Mouse (Mus musculus): ENCODE measurements at regions not wholly inside any gene's neighbourhood (a gene's known extent, or its start where the extent isn't known, plus 50 kb on each side); places are given as distances from the start of the nearest gene placed in this dataset.

- H3K4me1 ChIP-seq (replicated peaks; ENCODE audit: control insufficient read depth, insufficient read depth, low read length) = no peaks in the 10 kb centered on the region
- H3K4me2 ChIP-seq (replicated peaks; ENCODE audit: low read depth, low read length) = no peak overlapping the region
- no peak overlapping the region for H3K27ac ChIP-seq (ENCODE audit: low read depth, low read length)
- no peak overlapping the region for H3K9ac ChIP-seq (ENCODE audit: low read depth, low read length)
- ATAC-seq (ENCODE audit: low FRiP score) = no peak
- DNase-seq (ENCODE audit: low spot score) = no peak
- H3K9me3 ChIP-seq (ENCODE audit: control insufficient read depth, low read length) = no peaks in the 10 kb centered on the region
- H3K27me3 ChIP-seq (ENCODE audit: control insufficient read depth, insufficient read depth, low read length) = no peaks in the 10 kb centered on the region
- H3K4me3 ChIP-seq (ENCODE audit: low read depth, low read length) = no peak overlapping the region
- H3K36me3 ChIP-seq (ENCODE audit: control insufficient read depth, insufficient read depth, low read length) = no peaks in the 10 kb centered on the region
- 100% methylated on average over 2 of the region's 2 CpGs for WGBS
Observed at GRCm38 (mm10) chr4:55451711-55452110, 80.6 kb downstream of the Klf4 start.

GRCm38 (mm10) chr4:55451026-55451425 is 81.2 kb downstream of the Klf4 start:
- Histone ChIP-seq H3K4me1 (replicated peaks; ENCODE audit: control insufficient read depth, insufficient read depth, low read length) (no peaks in the 10 kb centered on the region), H3K9ac (ENCODE audit: low read depth, low read length) (no peak overlapping the region), H3K9me3 (ENCODE audit: control insufficient read depth, low read length) (no peaks in the 10 kb centered on the region), H3K4me3 (ENCODE audit: low read depth, low read length) (no peak overlapping the region), H3K27me3 (ENCODE audit: control insufficient read depth, insufficient read depth, low read length) (no peaks in the 10 kb centered on the region), H3K4me2 (replicated peaks; ENCODE audit: low read depth, low read length) (no peak overlapping the region), H3K36me3 (ENCODE audit: control insufficient read depth, insufficient read depth, low read length) (no peaks in the 10 kb centered on the region), H3K27ac (ENCODE audit: low read depth, low read length) (no peak overlapping the region)
- ATAC-seq (ENCODE audit: low FRiP score) = no peak
- WGBS = 72% methylated on average over 4 of the region's 4 CpGs
- DNase-seq (ENCODE audit: low spot score) = no peak

- no peaks in the 10 kb centered on the region for H3K27me3 ChIP-seq (ENCODE audit: control insufficient read depth, insufficient read depth, low read length)
- ATAC-seq (ENCODE audit: low FRiP score) = no peak
- no peak overlapping the region for H3K27ac ChIP-seq (ENCODE audit: low read depth, low read length)
- no peaks in the 10 kb centered on the region for H3K36me3 ChIP-seq (ENCODE audit: control insufficient read depth, insufficient read depth, low read length)
- H3K9me3 ChIP-seq (ENCODE audit: control insufficient read depth, low read length) = no peaks in the 10 kb centered on the region
- no peak overlapping the region for H3K4me2 ChIP-seq (replicated peaks; ENCODE audit: low read depth, low read length)
- DNase-seq (ENCODE audit: low spot score) = no peak
- H3K4me3 ChIP-seq (ENCODE audit: low read depth, low read length) = no peak overlapping the region
- 87% methylated on average over 9 of the region's 9 CpGs for WGBS
- no peak overlapping the region for H3K9ac ChIP-seq (ENCODE audit: low read depth, low read length)
- no peaks in the 10 kb centered on the region for H3K4me1 ChIP-seq (replicated peaks; ENCODE audit: control insufficient read depth, insufficient read depth, low read length)
Observed at GRCm38 (mm10) chr4:55443489-55443888, 88.8 kb downstream of the Klf4 start.

- H3K4me2 ChIP-seq (replicated peaks; ENCODE audit: low read depth, low read length) = no peak overlapping the region
- no peak overlapping the region for H3K4me3 ChIP-seq (ENCODE audit: low read depth, low read length)
- no peaks in the 10 kb centered on the region for H3K36me3 ChIP-seq (ENCODE audit: control insufficient read depth, insufficient read depth, low read length)
- no peak for DNase-seq (ENCODE audit: low spot score)
- H3K4me1 ChIP-seq (replicated peaks; ENCODE audit: control insufficient read depth, insufficient read depth, low read length) = no peaks in the 10 kb centered on the region
- no peaks in the 10 kb centered on the region for H3K9me3 ChIP-seq (ENCODE audit: control insufficient read depth, low read length)
- H3K27ac ChIP-seq (ENCODE audit: low read depth, low read length) = no peak overlapping the region
- WGBS = 79% methylated on average over 13 of the region's 13 CpGs
- no peaks in the 10 kb centered on the region for H3K27me3 ChIP-seq (ENCODE audit: control insufficient read depth, insufficient read depth, low read length)
- ATAC-seq (ENCODE audit: low FRiP score) = no peak
- H3K9ac ChIP-seq (ENCODE audit: low read depth, low read length) = no peak overlapping the region
Observed at GRCm38 (mm10) chr4:55442098-55442497, 90.2 kb downstream of the Klf4 start.
